Mouse (Mus musculus) midbrain, embryonic 16.5 days (tissue): ENCODE measurements at regions not wholly inside any gene's neighbourhood (a gene's known extent, or its start where the extent isn't known, plus 50 kb on each side); places are given as distances from the start of the nearest gene placed in this dataset.

Experiments
- ATAC-seq: fragments of 200-750 bp; cut with Nextera tagmentation; 2 replicates; pipeline ENCODE4 v1.8.0; 2017; ENCODE audit warnings: moderate TSS enrichment
- H3K27ac ChIP-seq: fragments of 300-500 bp; sonication (generic); 2 replicates; pipeline ENCODE4 v1.5.1; 2014; ENCODE audit warnings: mild to moderate bottlenecking, low read length, mixed read lengths
- H3K27me3 ChIP-seq: fragments of 300-500 bp; sonication (generic); 2 replicates; pipeline ENCODE4 v1.6.1; 2014; ENCODE audit warnings: low read depth, low read length, mixed read lengths; ENCODE audit not compliant: control insufficient read depth, insufficient read depth
- H3K36me3 ChIP-seq: fragments of 300-500 bp; sonication (generic); 2 replicates; pipeline ENCODE4 v1.6.1; 2014; ENCODE audit warnings: mild to moderate bottlenecking, low read length, moderate library complexity, mixed read lengths; ENCODE audit not compliant: control insufficient read depth, insufficient read depth
- H3K4me1 ChIP-seq: fragments of 300-500 bp; sonication (generic); 2 replicates; pipeline ENCODE4 v1.6.1; 2014; ENCODE audit warnings: mild to moderate bottlenecking, low read length, mixed read lengths; ENCODE audit not compliant: control insufficient read depth, insufficient read depth
- H3K4me2 ChIP-seq: fragments of 300-500 bp; sonication (generic); 2 replicates; pipeline ENCODE4 v1.6.1; 2014; ENCODE audit warnings: mild to moderate bottlenecking, low read length, mixed read lengths
- H3K4me3 ChIP-seq: fragments of 300-500 bp; sonication (generic); 2 replicates; pipeline ENCODE4 v1.5.1; 2014; ENCODE audit warnings: low read depth, mild to moderate bottlenecking, low read length, moderate library complexity, mixed read lengths
- H3K9ac ChIP-seq: fragments of 300-500 bp; sonication (generic); 2 replicates; pipeline ENCODE4 v1.6.1; 2014; ENCODE audit warnings: low read depth, low read length, mixed read lengths
- H3K9me3 ChIP-seq: fragments of 300-500 bp; sonication (generic); replicated peaks from 2 replicates; pipeline ENCODE4 v1.6.1; 2014; ENCODE audit warnings: mild to moderate bottlenecking, low read length, mixed read lengths; ENCODE audit not compliant: control insufficient read depth, poor library complexity, severe bottlenecking
- WGBS: fragments of 180-500 bp; shearing (Covaris S2); extraction: QIAGEN DNeasy Blood & Tissue Kit; methylation state at CpG from one replicate; pipeline ENCODE4 v1.1.7; 2014; 5-methylcytosine and 5-hydroxymethylcytosine counted together

DNA sequence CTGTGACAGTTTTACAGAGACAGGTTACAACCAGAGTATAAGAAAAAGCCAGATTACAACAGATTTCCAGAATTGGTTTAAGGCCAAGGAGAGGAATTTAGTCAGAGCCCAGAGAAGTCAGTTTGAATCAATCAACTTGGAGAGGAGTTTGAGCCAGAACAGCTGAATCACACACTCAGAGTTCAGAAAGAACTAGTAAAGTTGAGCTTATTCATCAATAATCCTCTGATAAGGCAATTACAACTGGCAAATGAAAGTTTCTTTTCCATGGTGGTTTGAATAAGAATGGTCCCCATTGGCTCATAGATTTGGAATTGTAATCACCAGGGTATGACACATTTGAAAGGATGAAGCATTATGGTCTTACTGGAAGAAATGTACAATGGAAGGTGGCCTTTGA, 116.5 kb upstream of the Gpc6 start:
- Histone ChIP-seq H3K4me1 (no peaks in the 10 kb centered on the region), H3K36me3 (no peaks in the 10 kb centered on the region), H3K4me2 (no peak overlapping the region), H3K9me3 (no peaks in the 10 kb centered on the region), H3K27me3 (no peaks in the 10 kb centered on the region), H3K4me3 (no peak overlapping the region), H3K27ac (no peak overlapping the region), H3K9ac (no peak overlapping the region)
- ATAC-seq = no peak

DNA sequence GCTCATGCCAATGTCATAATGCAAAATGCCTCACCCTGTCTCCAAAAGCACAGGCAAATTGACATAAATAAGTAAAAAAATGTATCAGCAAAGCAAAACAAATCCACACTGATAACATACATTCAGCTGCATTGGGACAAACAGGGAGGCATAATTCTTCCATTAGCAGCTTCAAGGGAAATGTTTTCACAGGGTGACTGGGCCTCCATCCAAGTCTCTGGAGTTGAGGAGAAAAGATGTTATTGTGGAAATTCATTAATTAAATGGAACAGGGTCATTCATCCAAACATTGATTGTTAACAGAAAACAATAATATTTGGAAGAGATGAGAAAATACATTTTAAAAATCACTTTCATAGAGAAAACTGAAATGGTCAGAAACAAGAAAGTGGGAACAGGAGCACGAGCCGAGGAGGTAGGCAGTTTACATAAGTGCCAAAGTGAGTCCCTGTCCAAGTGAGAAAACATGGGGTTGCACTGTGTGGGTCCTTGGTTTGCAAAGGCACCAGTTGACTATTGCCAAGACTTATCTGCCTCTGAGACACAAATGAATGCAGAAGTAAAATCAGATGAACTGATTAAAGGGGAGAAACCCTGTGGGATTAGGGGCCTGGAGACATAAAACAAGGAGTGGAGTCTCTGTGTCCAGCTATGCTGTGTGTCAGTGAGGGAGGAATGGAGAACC, 114.3 kb upstream of the Gpc6 start:
- H3K4me1 ChIP-seq = no peaks in the 10 kb centered on the region
- H3K27ac ChIP-seq = no peak overlapping the region
- no peaks in the 10 kb centered on the region for H3K9me3 ChIP-seq
- no peak overlapping the region for H3K4me3 ChIP-seq
- no peak overlapping the region for H3K4me2 ChIP-seq
- H3K27me3 ChIP-seq = no peaks in the 10 kb centered on the region
- WGBS = 75% methylated on average over 2 of the region's 2 CpGs
- no peaks in the 10 kb centered on the region for H3K36me3 ChIP-seq
- H3K9ac ChIP-seq = no peak overlapping the region
- ATAC-seq = no peak

GRCm38 (mm10) chr14:116837235-116837634, 87.9 kb upstream of the Gpc6 start:
- H3K9ac ChIP-seq = no peak overlapping the region
- ATAC-seq = no peak
- 43% methylated on average over 6 of the region's 6 CpGs for WGBS
- H3K27ac ChIP-seq = no peak overlapping the region
- H3K27me3 ChIP-seq = no peaks in the 10 kb centered on the region
- H3K9me3 ChIP-seq = no peaks in the 10 kb centered on the region
- no peaks in the 10 kb centered on the region for H3K4me1 ChIP-seq
- no peaks in the 10 kb centered on the region for H3K36me3 ChIP-seq
- no peak overlapping the region for H3K4me2 ChIP-seq
- no peak overlapping the region for H3K4me3 ChIP-seq

DNA sequence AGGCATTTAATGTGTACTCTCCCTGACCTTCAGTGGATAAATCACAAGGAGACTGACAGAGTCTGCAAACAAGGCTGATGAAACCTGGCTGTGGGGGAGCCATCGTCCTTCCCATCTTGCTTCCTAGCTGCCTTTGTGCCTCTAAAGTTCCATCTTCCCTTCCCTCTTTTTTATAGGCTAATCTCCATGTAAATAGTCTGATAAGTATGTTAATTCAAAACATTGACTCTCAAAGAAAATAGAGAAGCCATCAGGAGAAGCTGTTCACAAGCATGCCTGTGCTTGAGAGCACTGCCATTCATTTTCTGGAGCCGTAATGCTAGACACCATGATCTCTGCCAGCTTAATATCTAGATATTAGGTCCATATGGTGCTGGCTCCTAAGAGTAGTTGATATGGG, 55.7 kb upstream of the Gpc6 start:
- 53% methylated on average over 2 of the region's 2 CpGs for WGBS
- no peaks in the 10 kb centered on the region for H3K36me3 ChIP-seq
- H3K27ac ChIP-seq = no peak overlapping the region
- no peak overlapping the region for H3K4me2 ChIP-seq
- H3K9ac ChIP-seq = no peak overlapping the region
- H3K4me3 ChIP-seq = no peak overlapping the region
- H3K27me3 ChIP-seq = no peaks in the 10 kb centered on the region
- H3K9me3 ChIP-seq = no peaks in the 10 kb centered on the region
- no peak for ATAC-seq
- peaks cover 3% of the 10 kb centered on the region; the same call in 1 of the 2 replicates for H3K4me1 ChIP-seq

DNA sequence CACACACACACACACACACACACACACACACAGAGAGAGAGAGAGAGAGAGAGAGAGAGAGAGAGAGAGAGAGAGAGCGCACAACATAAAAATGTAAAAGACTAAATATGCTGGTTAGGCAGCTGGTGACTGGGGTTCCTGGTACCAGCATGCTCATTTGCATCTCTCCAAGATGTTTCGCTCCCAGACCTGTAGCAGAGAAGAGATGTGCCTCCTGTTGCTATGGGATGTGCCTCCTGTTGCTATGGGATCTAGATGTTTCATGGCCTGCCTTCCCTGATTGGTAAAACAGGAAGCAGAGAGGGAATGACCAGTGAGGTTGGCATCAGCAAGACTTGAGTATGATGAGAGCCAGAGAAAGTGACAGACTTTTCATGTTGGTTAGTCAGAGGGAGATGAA, 55.1 kb upstream of the Gpc6 start:
- WGBS = 84% methylated on average over 2 of the region's 2 CpGs
- no peaks in the 10 kb centered on the region for H3K27me3 ChIP-seq

More for the DNA sequence above, 55.1 kb upstream of the Gpc6 start:
- H3K4me1 ChIP-seq = peaks cover 3% of the 10 kb centered on the region; the same call in 1 of the 2 replicates
- no peak overlapping the region for H3K9ac ChIP-seq
- no peaks in the 10 kb centered on the region for H3K9me3 ChIP-seq
- no peak overlapping the region for H3K27ac ChIP-seq
- ATAC-seq = no peak
- no peaks in the 10 kb centered on the region for H3K36me3 ChIP-seq
- no peak overlapping the region for H3K4me3 ChIP-seq
- no peak overlapping the region for H3K4me2 ChIP-seq
